8 mouse cellular contexts compared by ENCODE assay signal in the genomic region with DNA sequence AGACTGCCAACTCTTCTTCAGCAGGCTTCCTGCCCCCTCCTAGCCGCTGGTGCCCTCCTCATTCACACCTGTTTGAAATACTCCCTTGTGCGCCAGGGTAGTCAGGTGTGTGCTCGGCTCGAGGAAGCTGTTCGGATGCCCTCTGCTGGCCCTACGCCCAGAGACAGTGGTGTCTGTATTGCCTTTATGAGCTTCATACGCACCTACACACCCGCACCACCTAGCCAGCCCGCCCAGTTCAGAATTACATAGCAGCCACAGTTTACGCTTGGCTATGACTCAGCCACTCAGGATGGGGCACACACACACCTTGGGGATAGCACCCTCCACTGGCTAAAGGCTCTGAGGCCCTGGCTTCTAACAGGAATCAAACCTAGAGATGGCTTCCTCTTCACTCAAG. TPM values are rescaled to one million over a fixed set of nuclear protein-coding genes. Genes with fewer than 3 reads are reported as not detected.
DNase-seq lines count a peak whose midpoint lies in the region; ATAC-seq lines count a peak whose summit lies in the region.

No protein-coding gene starts in this region.

- no peaks in the 10 kb centered on the region for H3K36me3 ChIP-seq in midbrain, embryonic 13.5 days
- no peaks in the 10 kb centered on the region for H3K36me3 ChIP-seq in midbrain, embryonic 15.5 days (replicated peaks)

- DNase-seq in kidney, postnatal 10 days: peak; percentile 71
- DNase-seq in urinary bladder, postnatal 36 days (ENCODE audit: low spot score in 2 of 2): peak; percentile 44 to 48
- DNase-seq in embryo, embryonic 10.5 days (ENCODE audit: low spot score): no peak

- no peak overlapping the region for H3K4me3 ChIP-seq in midbrain, embryonic 13.5 days (replicated peaks)
- H3K4me3 ChIP-seq in midbrain, embryonic 15.5 days: no peak overlapping the region

- no peaks in the 10 kb centered on the region for H3K27me3 ChIP-seq in midbrain, embryonic 13.5 days
- H3K27me3 ChIP-seq in midbrain, embryonic 15.5 days (replicated peaks): no peaks in the 10 kb centered on the region

- no peak overlapping the region for H3K9ac ChIP-seq in midbrain, embryonic 13.5 days (replicated peaks)
- H3K9ac ChIP-seq in midbrain, embryonic 15.5 days: no peak overlapping the region

- H3K27ac ChIP-seq in midbrain, embryonic 13.5 days: no peak overlapping the region
- no peak overlapping the region for H3K27ac ChIP-seq in midbrain, embryonic 15.5 days

- H3K4me2 ChIP-seq in midbrain, embryonic 13.5 days (replicated peaks): no peak overlapping the region
- no peak overlapping the region for H3K4me2 ChIP-seq in midbrain, embryonic 15.5 days

- H3K9me3 ChIP-seq in midbrain, embryonic 13.5 days: no peaks in the 10 kb centered on the region
- no peaks in the 10 kb centered on the region for H3K9me3 ChIP-seq in midbrain, embryonic 15.5 days

- H3K4me1 ChIP-seq in midbrain, embryonic 13.5 days (replicated peaks): 0 out of 2 replicates have a peak, but pooled peaks cover 3% of the 10 kb centered on the region
- no peaks in the 10 kb centered on the region for H3K4me1 ChIP-seq in midbrain, embryonic 15.5 days

- WGBS in midbrain, embryonic 13.5 days: 49% methylated on average over 10 of the region's 10 CpGs
- 42% methylated on average over 10 of the region's 10 CpGs for WGBS in midbrain, embryonic 15.5 days

- 0 out of 2 replicates have a peak, but pooled peaks have one; percentile 43 for ATAC-seq in midbrain, embryonic 13.5 days
- no peak for ATAC-seq in midbrain, embryonic 15.5 days (replicated peaks)
- peak; percentile 56 for ATAC-seq in common myeloid progenitor, adult 5-6 weeks (replicated peaks; ENCODE audit: low read depth, poor library complexity, severe bottlenecking)
- ATAC-seq in megakaryocyte-erythroid progenitor cell, adult 5-6 weeks (replicated peaks; ENCODE audit: low FRiP score, low TSS enrichment, poor library complexity, severe bottlenecking): peak; percentile 66
- no peak for ATAC-seq in erythroid progenitor cell, adult 5-6 weeks (replicated peaks; ENCODE audit: low FRiP score, poor library complexity, severe bottlenecking)

RNA-seq across cellular contexts. Expression of a gene that starts 13.9 kb away (rescaled TPM):
- polyA plus RNA-seq in midbrain, embryonic 13.5 days (2015; fragmentation: Nextera tagmentation; extraction: Ambion mirVana): 208 and 216 TPM in 2 replicates
- 209 and 212 TPM in 2 replicates for polyA plus RNA-seq in midbrain, embryonic 15.5 days (2015; fragmentation: Nextera tagmentation; extraction: Ambion mirVana)
- 291 and 329 TPM in 2 replicates for total RNA-seq in common myeloid progenitor, adult 5-6 weeks (2017)
- 58.8 and 69.7 TPM in 2 replicates for total RNA-seq in megakaryocyte-erythroid progenitor cell, adult 5-6 weeks (2014; fragmentation: Nextera tagmentation)
- 456 and 521 TPM in 2 replicates for total RNA-seq in megakaryocyte-erythroid progenitor cell, adult 5-6 weeks (2017)
- total RNA-seq in erythroid progenitor cell, adult 5-6 weeks (2015; ENCODE audit: low replicate concordance): 27.4 and 30.6 TPM in 2 replicates
- total RNA-seq in erythroid progenitor cell, adult 5-6 weeks (2017; ENCODE audit: low replicate concordance): 107 and 211 TPM in 2 replicates

RNA-seq across cellular contexts. Expression of a gene that starts 43.5 kb away (rescaled TPM):
- 56.5 and 65.5 TPM in 2 replicates for polyA plus RNA-seq in midbrain, embryonic 13.5 days (2015; fragmentation: Nextera tagmentation; extraction: Ambion mirVana)
- polyA plus RNA-seq in midbrain, embryonic 15.5 days (2015; fragmentation: Nextera tagmentation; extraction: Ambion mirVana): 38.5 and 43.3 TPM in 2 replicates
- 0.24 and 2.7 TPM in 2 replicates for total RNA-seq in common myeloid progenitor, adult 5-6 weeks (2017)
- 1.8 and 6.5 TPM in 2 replicates for total RNA-seq in megakaryocyte-erythroid progenitor cell, adult 5-6 weeks (2014; fragmentation: Nextera tagmentation)
- total RNA-seq in megakaryocyte-erythroid progenitor cell, adult 5-6 weeks (2017): 0.42 and 2.3 TPM in 2 replicates
- total RNA-seq in erythroid progenitor cell, adult 5-6 weeks (2015; ENCODE audit: low replicate concordance): 0.84 and 1.1 TPM in 2 replicates
- total RNA-seq in erythroid progenitor cell, adult 5-6 weeks (2017; ENCODE audit: low replicate concordance): 1.0 TPM in 1 of 2 replicates, not detected in the other

Comparison
In these comparisons a context has a peak if more than half of its experiments do, and no peak if none do; other contexts are left out.
1. ATAC-seq: peak in midbrain, embryonic 13.5 days (single experiment), common myeloid progenitor, adult 5-6 weeks (single experiment) and megakaryocyte-erythroid progenitor cell, adult 5-6 weeks (single experiment); none in midbrain, embryonic 15.5 days (single experiment) and erythroid progenitor cell, adult 5-6 weeks (single experiment).